Mouse (Mus musculus) cortical plate, adult 2 months (tissue): ENCODE results near the gene Wdr66.

ENCODE experiments used
- CTCF ChIP-seq: fragments of 200-500 bp; IDR thresholded peaks from 2 replicates; pipeline ENCODE4 v1.5.1; 2011; ENCODE audit warnings: mild to moderate bottlenecking, control low read depth, low read length; ENCODE audit not compliant: insufficient read depth; ENCODE audit errors: extremely low read depth
- POLR2A ChIP-seq: fragments of 200-500 bp; IDR thresholded peaks from 2 replicates; pipeline ENCODE4 v1.6.1; 2011; ENCODE audit warnings: mild to moderate bottlenecking, low read length, control low read depth; ENCODE audit not compliant: insufficient read depth; ENCODE audit errors: extremely low read depth

- TF ChIP-seq POLR2A (no peak), CTCF (peak; percentile 88)
Observed at GRCm38 (mm10) chr5:123251834-123252233, at the start of gene Wdr66.
